Mouse (Mus musculus): Measurements from ENCODE around the gene Ulk4. TPM values are rescaled to one million over a fixed set of nuclear protein-coding genes. Genes with fewer than 3 reads are reported as not detected.
A peak's percentile ranks its signal among the peaks of the same experiment; 100 is the strongest.

Ulk4 gene
- total and polyA plus RNA-seq, 2 experiments from 2014 or later, result 8.1 to 68.0 TPM

- DNase-seq (ENCODE audit: low spot score) (no peak), ATAC-seq (ENCODE audit: low FRiP score) (no peak)
- no peak for TF ChIP-seq CTCF (IDR thresholded peaks at IDR 0.05)
- Histone ChIP-seq H3K36me3 (ENCODE audit: insufficient read depth, low read length) (no peaks in the 10 kb centered on the region), H3K4me2 (ENCODE audit: low read depth, low read length, poor library complexity, severe bottlenecking) (no peak overlapping the region), H3K27me3 (ENCODE audit: insufficient read depth, low read length) (no peaks in the 10 kb centered on the region), H3K27ac (ENCODE audit: low read depth, low read length) (no peak overlapping the region), H3K4me1 (ENCODE audit: insufficient read depth, low read length) (peaks cover 3% of the 10 kb centered on the region), H3K9me3 (ENCODE audit: low read length) (no peaks in the 10 kb centered on the region), H3K9ac (replicated peaks; ENCODE audit: low read length, poor library complexity, severe bottlenecking) (no peak overlapping the region), H3K4me3 (ENCODE audit: low read depth, low read length) (no peak overlapping the region)
- 94% methylated on average over 3 of the region's 3 CpGs for WGBS
Observed at GRCm38 (mm10) chr9:121074726-121075125, 202.3 kb downstream of the Ulk4 start.

GRCm38 (mm10) chr9:121072127-121072757 lies 204.8 kb downstream of the Ulk4 start:
- Histone ChIP-seq H3K36me3 (ENCODE audit: insufficient read depth, low read length) (no peaks in the 10 kb centered on the region), H3K4me3 (ENCODE audit: low read depth, low read length) (no peak overlapping the region), H3K27ac (ENCODE audit: low read depth, low read length) (no peak overlapping the region), H3K4me2 (ENCODE audit: low read depth, low read length, poor library complexity, severe bottlenecking) (no peak overlapping the region), H3K9me3 (ENCODE audit: low read length) (no peaks in the 10 kb centered on the region), H3K27me3 (ENCODE audit: insufficient read depth, low read length) (no peaks in the 10 kb centered on the region), H3K9ac (replicated peaks; ENCODE audit: low read length, poor library complexity, severe bottlenecking) (no peak overlapping the region), H3K4me1 (ENCODE audit: insufficient read depth, low read length) (peaks cover 3% of the 10 kb centered on the region)
- ATAC-seq (ENCODE audit: low FRiP score) (no peak), DNase-seq (ENCODE audit: low spot score) (no peak)
- no peak for TF ChIP-seq CTCF (IDR thresholded peaks at IDR 0.05)
- 36% methylated on average over 8 of the region's 8 CpGs for WGBS

- no peak for ATAC-seq (ENCODE audit: low FRiP score)
- TF ChIP-seq CTCF (IDR thresholded peaks at IDR 0.05), result no peak
- H3K4me3 ChIP-seq (ENCODE audit: low read depth, low read length), result no peak overlapping the region
- WGBS, result 65% methylated on average over 10 of the region's 10 CpGs
- H3K27ac ChIP-seq (ENCODE audit: low read depth, low read length), result no peak overlapping the region
- H3K9ac ChIP-seq (replicated peaks; ENCODE audit: low read length, poor library complexity, severe bottlenecking), result no peak overlapping the region
- no peaks in the 10 kb centered on the region for H3K9me3 ChIP-seq (ENCODE audit: low read length)
- no peaks in the 10 kb centered on the region for H3K36me3 ChIP-seq (ENCODE audit: insufficient read depth, low read length)
- H3K4me2 ChIP-seq (ENCODE audit: low read depth, low read length, poor library complexity, severe bottlenecking), result no peak overlapping the region
- peaks cover 3% of the 10 kb centered on the region for H3K4me1 ChIP-seq (ENCODE audit: insufficient read depth, low read length)
- DNase-seq (ENCODE audit: low spot score), result no peak
- no peaks in the 10 kb centered on the region for H3K27me3 ChIP-seq (ENCODE audit: insufficient read depth, low read length)
Observed at GRCm38 (mm10) chr9:121071461-121072126, 205.4 kb downstream of the Ulk4 start.

- Histone ChIP-seq H3K9ac (replicated peaks; ENCODE audit: low read length, poor library complexity, severe bottlenecking) (no peak overlapping the region), H3K4me2 (ENCODE audit: low read depth, low read length, poor library complexity, severe bottlenecking) (no peak overlapping the region), H3K9me3 (ENCODE audit: low read length) (no peaks in the 10 kb centered on the region), H3K4me1 (ENCODE audit: insufficient read depth, low read length) (no peaks in the 10 kb centered on the region), H3K4me3 (ENCODE audit: low read depth, low read length) (no peak overlapping the region), H3K36me3 (ENCODE audit: insufficient read depth, low read length) (no peaks in the 10 kb centered on the region), H3K27me3 (ENCODE audit: insufficient read depth, low read length) (no peaks in the 10 kb centered on the region), H3K27ac (ENCODE audit: low read depth, low read length) (no peak overlapping the region)
- ATAC-seq (ENCODE audit: low FRiP score), result no peak
- peak; percentile 31 for DNase-seq (ENCODE audit: low spot score)
- no peak for TF ChIP-seq CTCF (IDR thresholded peaks at IDR 0.05)
- WGBS, result 86% methylated on average over 11 of the region's 11 CpGs
Observed at GRCm38 (mm10) chr9:121071050-121071449, 205.9 kb downstream of the Ulk4 start.

- H3K4me2 ChIP-seq (ENCODE audit: low read depth, low read length, poor library complexity, severe bottlenecking), result no peak overlapping the region
- H3K27ac ChIP-seq (ENCODE audit: low read depth, low read length), result no peak overlapping the region
- 87% methylated on average over 5 of the region's 5 CpGs for WGBS
- no peaks in the 10 kb centered on the region for H3K9me3 ChIP-seq (ENCODE audit: low read length)
- no peak for ATAC-seq (ENCODE audit: low FRiP score)
- H3K4me1 ChIP-seq (ENCODE audit: insufficient read depth, low read length), result no peaks in the 10 kb centered on the region
- no peak overlapping the region for H3K9ac ChIP-seq (replicated peaks; ENCODE audit: low read length, poor library complexity, severe bottlenecking)
- no peaks in the 10 kb centered on the region for H3K27me3 ChIP-seq (ENCODE audit: insufficient read depth, low read length)
- no peaks in the 10 kb centered on the region for H3K36me3 ChIP-seq (ENCODE audit: insufficient read depth, low read length)
- no peak for DNase-seq (ENCODE audit: low spot score)
- no peak for TF ChIP-seq CTCF (IDR thresholded peaks at IDR 0.05)
- no peak overlapping the region for H3K4me3 ChIP-seq (ENCODE audit: low read depth, low read length)
Observed at GRCm38 (mm10) chr9:121068115-121068514, 208.9 kb downstream of the Ulk4 start.

- DNase-seq (ENCODE audit: low spot score) (peak; percentile 55), ATAC-seq (ENCODE audit: low FRiP score) (no peak)
- Histone ChIP-seq H3K4me1 (ENCODE audit: insufficient read depth, low read length) (no peaks in the 10 kb centered on the region), H3K4me2 (ENCODE audit: low read depth, low read length, poor library complexity, severe bottlenecking) (no peak overlapping the region), H3K9ac (replicated peaks; ENCODE audit: low read length, poor library complexity, severe bottlenecking) (no peak overlapping the region), H3K27me3 (ENCODE audit: insufficient read depth, low read length) (no peaks in the 10 kb centered on the region), H3K4me3 (ENCODE audit: low read depth, low read length) (no peak overlapping the region), H3K9me3 (ENCODE audit: low read length) (no peaks in the 10 kb centered on the region), H3K36me3 (ENCODE audit: insufficient read depth, low read length) (no peaks in the 10 kb centered on the region), H3K27ac (ENCODE audit: low read depth, low read length) (no peak overlapping the region)
- 81% methylated on average over 10 of the region's 10 CpGs for WGBS
- no peak for TF ChIP-seq CTCF (IDR thresholded peaks at IDR 0.05)
Observed at GRCm38 (mm10) chr9:121067043-121067442, 210.0 kb downstream of the Ulk4 start.

Measured in midbrain, postnatal 0 days (tissue).